Mouse (Mus musculus): ENCODE data around the gene Agmat.
A peak's percentile ranks its signal among the peaks of the same experiment; 100 is the strongest.
"Not testable (repeated sequence)": the region's sequence is repeated elsewhere in the genome, so short reads cannot be mapped to it uniquely, and the experiment has no call there.

Gene Agmat

GRCm38 (mm10) chr4:141773019-141773418, 26.5 kb downstream of the Agmat start:
- DNase-seq (ENCODE audit: low spot score in 2 of 2): not testable (repeated sequence)

- no peak for DNase-seq (ENCODE audit: low spot score in 2 of 2)
These were observed 33.4 kb downstream of the Agmat start for GRCm38 (mm10) chr4:141779828-141780227.

GRCm38 (mm10) chr4:141781201-141781985, 34.9 kb downstream of the Agmat start:
- no peak for DNase-seq (ENCODE audit: low spot score in 2 of 2)

- no peak for DNase-seq (ENCODE audit: low spot score in 2 of 2)
These were observed 38.4 kb downstream of the Agmat start for GRCm38 (mm10) chr4:141784835-141785234.

- no peak for DNase-seq (ENCODE audit: low spot score in 2 of 2)
These were observed 39.7 kb downstream of the Agmat start for GRCm38 (mm10) chr4:141786141-141786540.

GRCm38 (mm10) chr4:141787046-141787445, 40.6 kb downstream of the Agmat start:
- DNase-seq (ENCODE audit: low spot score in 2 of 2): no peak

- no peak for DNase-seq (ENCODE audit: low spot score in 2 of 2)
These were observed 41.0 kb downstream of the Agmat start for GRCm38 (mm10) chr4:141787462-141787861.

- DNase-seq (ENCODE audit: low spot score in 2 of 2): no peak
These were observed 43.2 kb downstream of the Agmat start for GRCm38 (mm10) chr4:141789564-141790218.

- peak; percentile 86 to 88 for DNase-seq (ENCODE audit: low spot score in 2 of 2)
These were observed 44.1 kb downstream of the Agmat start, which contains the start of gene Dnajc16 for GRCm38 (mm10) chr4:141790524-141790990. Dnajc16 (minus strand) TSS chr4:141790931.

GRCm38 (mm10) chr4:141791486-141791885, 45.0 kb downstream of the Agmat start:
- DNase-seq (ENCODE audit: low spot score in 2 of 2): no peak

- DNase-seq (ENCODE audit: low spot score in 2 of 2): no peak
These were observed 45.5 kb downstream of the Agmat start for GRCm38 (mm10) chr4:141791951-141792350.

GRCm38 (mm10) chr4:141792554-141793281, 46.2 kb downstream of the Agmat start:
- no peak for DNase-seq (ENCODE audit: low spot score in 2 of 2)

- DNase-seq (ENCODE audit: low spot score in 2 of 2): peak; percentile 99
These were observed 47.0 kb downstream of the Agmat start, which contains the start of gene Casp9 for GRCm38 (mm10) chr4:141793282-141794151. Casp9 (plus strand) TSS chr4:141793612.

- DNase-seq (ENCODE audit: low spot score in 2 of 2): no peak
These were observed 47.7 kb downstream of the Agmat start for GRCm38 (mm10) chr4:141794152-141794535.

GRCm38 (mm10) chr4:141796356-141796755, 49.9 kb downstream of the Agmat start:
- no peak for DNase-seq (ENCODE audit: low spot score in 2 of 2)

GRCm38 (mm10) chr4:141796954-141797353, 50.5 kb downstream of the Agmat start:
- DNase-seq (ENCODE audit: low spot score in 2 of 2): no peak

- no peak for DNase-seq (ENCODE audit: low spot score in 2 of 2)
These were observed 51.1 kb downstream of the Agmat start for GRCm38 (mm10) chr4:141797545-141797944.

GRCm38 (mm10) chr4:141804105-141804504, 57.6 kb downstream of the Agmat start:
- DNase-seq (ENCODE audit: low spot score in 2 of 2): peak in 1 of 2 experiments; percentile 21

GRCm38 (mm10) chr4:141805886-141806285, 59.4 kb downstream of the Agmat start:
- no peak for DNase-seq (ENCODE audit: low spot score in 2 of 2)

All from spleen, postnatal 14 days (tissue).